Mouse (Mus musculus) lung, adult 2 months (tissue): ENCODE results near the gene Rpgr.

ENCODE experiments used
- CTCF ChIP-seq: fragments of 200-500 bp; IDR thresholded peaks from 2 replicates; pipeline ENCODE4 v1.5.1; 2011; ENCODE audit warnings: mild to moderate bottlenecking, low read length, control low read depth; ENCODE audit not compliant: insufficient read depth
- POLR2A ChIP-seq: fragments of 200-500 bp; IDR thresholded peaks from 2 replicates; pipeline ENCODE4 v1.6.1; 2011; ENCODE audit warnings: low read depth, mild to moderate bottlenecking, control low read depth, low read length, borderline replicate concordance; ENCODE audit errors: extremely low read depth

- TF ChIP-seq POLR2A (no peak), CTCF (no peak)
Observed at GRCm38 (mm10) chrX:10080385-10080784, 136.3 kb downstream of the Rpgr start.
